Mouse (Mus musculus) c-Kit-negative CD71-positive TER-119-positive erythroid progenitor cells, embryonic 14.5 days (primary cell): Measurements from ENCODE around the gene Exoc3l.

Source experiments
- DNase-seq: peaks from one replicate; pipeline ENCODE4 v3.0.0-alpha.2; 2013; ENCODE audit warnings: low read depth, low spot score

Exoc3l gene

DNA sequence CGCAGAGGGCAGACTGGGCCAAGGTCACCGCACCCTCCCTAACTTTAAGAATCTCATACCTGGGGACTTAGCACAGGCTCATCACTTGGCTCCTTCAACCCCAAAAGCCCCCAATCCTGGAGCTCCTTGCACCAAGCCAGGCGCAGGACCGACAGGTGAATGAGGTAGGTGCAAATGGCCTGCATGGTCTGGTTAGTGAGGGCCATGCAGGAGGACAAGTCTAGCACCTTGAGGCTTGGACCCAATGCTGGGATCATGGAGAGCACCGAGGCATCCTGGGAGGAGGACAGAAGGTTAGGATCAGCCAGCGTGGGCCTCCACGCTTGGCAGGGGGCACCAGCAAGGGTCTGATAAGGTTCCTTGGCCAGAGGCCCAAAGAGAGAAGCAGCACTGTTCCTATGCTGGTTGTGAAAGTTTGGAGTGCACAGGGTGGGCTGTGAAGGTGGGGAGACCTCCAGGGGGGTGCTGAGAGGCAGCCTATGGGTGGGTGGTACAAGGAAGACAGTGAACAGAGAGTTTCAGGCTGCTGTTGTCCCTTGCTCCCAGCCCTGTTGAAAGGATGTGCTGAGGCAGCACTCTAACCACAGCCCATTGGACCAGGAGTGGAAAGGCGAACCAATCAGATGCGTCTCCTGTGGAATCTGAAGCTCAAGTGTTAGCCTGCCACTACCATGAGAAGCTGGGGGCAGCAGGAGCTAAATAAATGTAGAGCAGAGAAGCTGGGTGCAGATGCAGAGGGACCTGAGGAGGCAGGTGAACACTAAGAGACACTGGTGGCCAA, 17.9 kb upstream of the Exoc3l start:
- DNase-seq: no peak

DNA sequence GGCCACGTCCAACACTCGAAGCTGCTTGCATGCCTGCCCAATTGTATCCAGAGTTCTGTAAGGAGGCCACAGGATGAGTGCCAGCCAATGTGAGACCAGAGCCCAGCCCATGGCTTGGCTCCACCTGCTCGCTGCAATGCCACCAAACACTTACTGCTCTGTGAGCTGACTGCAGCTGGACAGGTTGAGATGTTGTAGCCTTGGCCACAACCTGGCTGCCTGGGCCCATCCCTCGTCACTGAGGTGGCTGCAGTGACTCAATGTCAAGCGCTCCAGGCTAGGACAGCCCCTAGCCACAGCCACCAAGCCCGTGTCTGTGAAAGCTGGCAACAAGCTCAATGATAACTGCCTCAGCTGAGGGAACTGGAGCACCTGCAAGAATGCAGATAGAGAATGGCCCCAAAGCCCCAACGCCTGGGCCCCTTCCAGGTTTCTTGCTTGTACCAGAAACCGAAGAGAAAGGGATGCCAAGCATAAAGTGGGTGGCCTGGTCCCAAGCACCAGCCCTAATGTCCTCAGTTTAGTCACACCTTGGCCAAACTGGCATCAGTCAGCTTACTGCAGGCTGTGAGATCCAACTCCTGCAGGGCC, 17.1 kb upstream of the Exoc3l start:
- no peak for DNase-seq

DNA sequence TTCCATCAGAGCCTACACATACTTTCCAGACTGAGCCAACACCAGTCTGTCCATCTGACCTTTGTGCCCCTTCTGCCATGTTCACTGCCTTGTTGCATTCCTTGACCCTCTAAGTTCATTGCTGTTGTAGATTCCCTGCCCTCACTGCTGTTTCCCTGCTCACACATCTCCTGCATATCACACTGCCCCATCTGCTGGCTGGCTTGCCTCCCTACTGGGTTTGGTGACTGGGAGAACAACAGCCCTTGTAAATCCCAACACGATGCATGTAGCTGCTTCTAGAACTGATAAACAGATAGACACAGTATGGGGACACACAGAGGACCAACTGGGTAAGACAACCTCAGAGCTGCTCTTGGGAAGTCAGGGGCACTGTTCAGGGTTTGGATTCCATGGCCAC, 15.8 kb upstream of the Exoc3l start:
- DNase-seq: no peak

DNA sequence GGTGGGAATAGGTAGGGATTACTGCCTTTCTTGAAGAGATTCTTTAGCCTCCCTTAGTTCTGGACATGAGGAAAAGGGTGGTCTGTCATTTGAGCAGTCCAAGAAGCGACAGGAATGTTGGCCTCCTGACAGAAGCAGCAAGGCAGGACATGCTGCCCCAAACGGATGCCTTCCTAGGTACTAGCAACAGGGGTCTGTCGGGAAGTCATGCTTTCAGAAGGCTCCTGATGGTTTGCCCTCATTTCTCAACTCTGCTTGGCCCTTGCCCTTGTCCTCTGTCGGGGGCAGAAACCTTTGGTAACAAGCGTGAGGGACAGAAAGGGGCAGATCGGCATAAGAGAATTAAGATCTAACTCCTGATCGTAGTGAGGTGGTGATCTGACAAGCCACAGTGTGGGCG, 14.2 kb upstream of the Exoc3l start:
- DNase-seq: no peak

DNA sequence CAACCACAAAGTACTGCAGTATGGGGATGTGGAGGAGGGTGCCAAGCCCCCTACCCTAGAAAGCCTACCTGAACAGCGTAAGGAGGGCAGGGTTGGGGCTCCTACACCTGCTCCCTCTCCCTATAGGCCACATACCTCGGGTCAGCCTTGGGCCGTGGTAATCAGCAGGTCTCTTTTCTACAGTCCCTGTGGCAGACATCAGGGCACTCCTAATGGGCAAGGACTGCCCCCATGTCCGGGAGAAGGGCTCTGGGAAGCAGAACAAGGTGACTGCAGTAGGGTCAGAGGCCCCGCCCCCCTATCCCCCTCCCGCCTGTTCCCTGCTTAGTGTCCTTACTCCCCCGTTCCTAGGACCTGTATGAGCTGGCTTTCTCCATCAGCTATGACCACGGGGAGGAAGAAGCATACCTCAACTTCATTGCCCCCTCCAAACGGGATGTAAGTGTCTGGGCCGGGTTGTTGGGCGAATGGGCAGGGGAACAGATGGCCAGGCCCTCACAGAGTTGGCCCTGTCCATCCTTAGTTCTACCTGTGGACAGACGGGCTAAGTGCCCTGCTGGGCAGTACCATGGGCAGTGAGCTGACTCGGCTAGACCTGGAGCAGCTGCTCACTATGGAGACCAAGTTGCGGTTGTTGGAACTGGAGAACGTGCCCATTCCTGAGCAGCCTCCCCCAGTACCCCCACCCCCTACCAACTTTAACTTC, 13.4 kb upstream of the Exoc3l start:
- DNase-seq: no peak

DNA sequence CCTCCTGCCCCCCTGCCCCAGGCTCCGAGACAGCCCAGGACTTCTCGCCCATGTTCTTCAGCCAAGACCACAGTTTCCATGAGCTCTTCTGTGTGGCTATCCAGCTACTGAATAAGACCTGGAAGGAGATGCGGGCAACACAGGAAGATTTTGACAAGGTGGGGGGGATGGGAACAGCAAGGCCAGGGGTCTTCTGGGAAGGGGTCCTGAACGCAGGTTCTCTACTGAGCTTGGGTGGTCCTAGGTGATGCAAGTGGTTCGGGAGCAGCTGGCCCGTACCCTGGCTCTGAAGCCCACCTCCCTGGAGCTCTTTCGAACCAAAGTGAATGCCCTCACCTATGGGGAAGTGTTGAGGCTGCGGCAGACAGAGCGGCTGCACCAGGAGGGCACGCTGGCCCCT, 12.5 kb upstream of the Exoc3l start:
- DNase-seq: no peak

DNA sequence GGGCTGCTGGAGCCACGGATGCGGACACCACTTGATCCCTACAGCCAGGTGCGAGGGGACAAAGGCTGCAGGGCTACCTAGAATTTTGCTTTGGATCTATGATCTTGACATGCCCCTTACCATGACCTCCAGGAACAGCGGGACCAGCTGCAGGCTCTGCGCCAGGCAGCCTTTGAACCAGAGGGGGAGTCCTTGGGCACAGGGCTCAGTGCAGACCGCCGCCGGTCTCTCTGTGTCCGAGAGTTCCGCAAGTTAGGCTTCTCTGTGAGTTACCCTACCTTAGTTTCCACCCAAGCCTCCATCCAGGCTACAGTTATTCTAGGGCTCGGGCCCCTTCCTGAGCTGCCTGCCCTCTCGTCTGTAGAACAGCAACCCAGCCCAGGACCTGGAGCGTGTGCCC, 11.8 kb upstream of the Exoc3l start:
- DNase-seq: no peak

DNA sequence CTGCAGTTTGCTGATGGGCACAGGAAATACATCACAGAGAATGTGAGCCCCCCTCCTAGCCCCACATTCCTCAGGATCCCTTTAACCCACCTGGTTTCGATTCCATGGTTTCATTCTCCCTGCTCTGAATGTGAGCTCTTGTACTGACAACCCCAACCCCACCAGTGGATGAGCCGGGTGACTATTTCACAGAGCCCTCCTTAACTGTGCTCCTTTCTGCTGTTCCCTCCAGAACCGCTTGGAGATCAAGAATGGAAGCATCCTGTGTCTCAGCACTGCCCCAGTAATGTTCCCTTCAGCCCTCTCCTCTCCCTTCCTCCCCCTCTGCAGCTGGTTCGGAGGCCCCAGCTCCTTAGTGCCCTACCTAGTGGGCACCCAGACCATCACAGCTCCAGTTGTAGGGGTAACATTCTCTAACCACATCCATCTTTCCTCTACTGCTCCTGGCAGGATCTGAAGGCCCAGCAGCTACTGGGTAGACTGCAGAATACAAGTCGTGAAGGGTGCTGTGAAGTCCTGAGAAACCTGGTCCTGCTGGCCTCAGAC, 10.3 kb upstream of the Exoc3l start:
- DNase-seq: no peak

DNA sequence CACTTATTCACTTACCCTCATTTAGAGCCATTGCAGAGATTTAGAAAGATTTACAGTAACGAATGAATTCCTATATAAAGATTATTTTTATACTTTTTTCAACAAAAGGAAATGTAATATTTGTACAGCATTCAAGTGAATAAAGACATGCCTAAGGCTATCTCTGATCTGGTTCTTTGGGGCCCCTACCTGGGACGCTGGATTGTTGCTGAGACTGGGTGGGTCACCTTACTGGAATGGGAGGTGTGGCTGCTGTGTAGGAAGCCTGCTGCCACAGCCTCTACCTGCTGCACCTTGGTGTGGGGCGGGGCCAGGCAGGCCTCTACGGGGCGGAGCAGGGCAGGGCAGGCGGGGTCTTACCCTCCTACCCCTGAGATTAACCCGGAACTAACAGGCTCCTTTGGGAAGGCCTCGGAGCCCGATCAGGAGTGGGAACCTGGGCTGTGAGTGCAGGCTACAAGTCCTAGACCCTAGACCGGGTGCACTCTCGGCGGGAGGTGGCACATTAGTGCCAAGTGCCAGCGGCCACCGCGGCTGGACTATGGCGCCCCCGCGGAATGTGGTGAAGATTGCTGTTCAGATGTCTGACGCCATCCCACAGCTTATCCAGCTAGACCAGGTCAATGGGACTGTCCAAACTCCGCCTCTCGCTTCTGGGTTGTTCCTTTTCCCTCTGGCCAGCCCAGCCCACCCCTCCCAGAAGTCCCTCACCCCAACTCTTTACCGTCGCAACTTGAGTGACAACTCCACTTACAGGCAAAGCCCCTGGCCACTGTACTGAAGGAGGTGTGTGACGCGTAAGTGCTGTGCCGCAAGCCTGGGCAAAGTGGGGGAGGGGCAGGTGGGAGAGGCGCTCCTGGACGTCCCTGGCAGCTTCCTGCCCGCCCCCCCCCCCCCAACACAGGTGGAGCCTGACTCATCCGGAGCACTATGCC, 9.6 kb upstream of the Exoc3l start, which contains the start of gene Elmo3:
Gene Elmo3, plus strand, starts transcription at position 391 of the 935 bp plus-strand sequence.
- DNase-seq: no peak

DNA sequence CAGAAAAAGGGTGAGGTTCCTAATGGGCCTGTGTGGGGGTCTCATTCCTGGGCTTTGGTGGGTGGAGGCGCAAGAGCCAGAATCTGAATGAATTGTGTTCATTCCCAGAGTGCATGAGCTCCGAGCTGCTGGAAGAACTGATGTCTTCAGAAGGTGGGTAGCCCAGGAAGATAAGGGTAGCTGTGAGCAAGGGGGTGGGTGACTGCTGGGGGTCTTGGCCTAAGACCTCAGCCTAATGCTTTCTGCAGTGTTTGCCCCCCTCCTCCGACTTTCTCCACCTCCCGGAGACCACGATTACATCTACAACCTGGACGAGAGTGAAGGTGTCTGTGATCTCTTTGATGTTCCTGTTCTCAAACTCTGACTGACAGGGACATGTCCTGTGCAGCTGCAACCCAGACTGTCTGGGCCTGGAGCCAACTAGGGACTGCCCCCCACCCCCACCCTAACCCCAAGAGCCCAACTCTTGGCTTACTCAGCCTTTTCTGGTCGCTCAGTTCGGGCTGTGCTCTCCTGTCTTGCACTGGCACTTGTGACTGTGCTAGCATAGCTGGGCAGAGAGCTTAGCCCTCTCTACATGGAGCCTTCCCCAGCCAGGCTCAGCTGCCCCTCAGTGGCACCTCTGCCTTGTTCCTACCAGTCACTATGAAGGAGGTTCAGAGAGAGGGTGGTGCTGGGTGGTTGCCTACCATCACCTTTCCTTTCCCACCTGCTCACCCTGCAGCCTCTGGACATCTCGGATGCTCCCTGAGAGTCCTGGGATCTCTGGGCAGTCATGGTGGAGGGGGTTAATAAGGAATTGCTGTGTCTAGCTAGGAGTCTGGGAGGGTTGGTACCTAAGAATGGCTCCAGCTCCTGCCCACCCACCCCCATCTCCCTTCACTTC, 8.7 kb upstream of the Exoc3l start:
- DNase-seq: no peak

DNA sequence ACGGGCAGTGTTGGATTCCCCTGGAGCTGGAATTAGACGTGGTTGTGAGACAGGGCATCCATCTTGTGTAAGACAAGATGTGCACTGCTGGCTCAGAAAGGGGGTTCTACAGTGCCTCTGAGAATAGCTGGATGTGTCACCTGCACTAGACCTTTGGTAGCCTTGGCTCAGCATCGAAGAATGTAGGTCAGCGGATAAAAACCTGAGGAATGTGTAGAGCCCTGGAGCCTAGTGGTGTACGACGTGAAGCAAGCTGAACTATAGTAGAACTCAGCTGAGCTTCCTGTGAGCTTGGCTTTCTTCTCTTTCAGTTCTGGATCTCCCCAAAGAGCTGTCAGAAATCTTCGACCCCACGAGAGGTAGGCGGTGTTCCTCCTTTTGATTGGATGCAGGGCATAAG, 8.0 kb upstream of the Exoc3l start:
- DNase-seq: no peak

DNA sequence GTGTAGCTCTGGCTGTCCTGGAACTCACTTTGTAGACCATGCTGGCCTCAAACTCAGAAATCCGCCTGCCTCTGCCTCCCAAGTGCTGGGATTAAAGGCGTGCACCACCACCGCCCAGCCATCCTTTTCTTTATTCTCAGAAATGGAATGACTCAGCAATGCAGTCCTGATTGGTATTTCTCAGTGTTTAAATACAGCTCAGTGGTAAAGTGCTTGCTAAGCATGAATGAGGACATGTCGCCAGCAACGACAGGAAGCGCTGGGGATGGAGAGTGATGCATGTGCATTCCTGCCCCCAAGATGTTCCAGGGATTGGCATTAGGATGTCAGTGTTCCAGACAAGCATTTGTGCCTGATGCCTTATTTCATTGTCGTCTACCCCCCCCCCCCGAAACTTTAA, 7.5 kb upstream of the Exoc3l start:
- no peak for DNase-seq

DNA sequence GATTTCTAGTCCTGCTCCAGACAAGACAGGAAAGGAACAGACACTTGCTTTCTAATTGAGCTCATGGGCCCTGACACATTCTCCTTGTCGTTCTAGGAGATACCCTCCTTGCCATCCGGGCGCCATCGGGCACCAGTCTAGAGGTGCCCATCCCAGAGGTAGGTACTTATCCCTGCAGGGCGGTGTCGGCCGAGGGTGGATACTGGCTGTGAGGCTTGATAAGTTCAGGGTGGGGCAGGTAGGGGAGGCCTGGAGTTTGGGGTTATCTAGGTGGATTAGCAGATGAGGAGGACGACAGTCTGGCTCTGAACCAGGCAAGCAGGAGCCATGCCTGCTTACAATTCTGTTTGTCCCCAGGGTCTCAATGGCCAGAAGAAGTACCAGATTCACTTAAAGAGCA, 4.1 kb upstream of the Exoc3l start:
- peak; percentile 84 for DNase-seq

DNA sequence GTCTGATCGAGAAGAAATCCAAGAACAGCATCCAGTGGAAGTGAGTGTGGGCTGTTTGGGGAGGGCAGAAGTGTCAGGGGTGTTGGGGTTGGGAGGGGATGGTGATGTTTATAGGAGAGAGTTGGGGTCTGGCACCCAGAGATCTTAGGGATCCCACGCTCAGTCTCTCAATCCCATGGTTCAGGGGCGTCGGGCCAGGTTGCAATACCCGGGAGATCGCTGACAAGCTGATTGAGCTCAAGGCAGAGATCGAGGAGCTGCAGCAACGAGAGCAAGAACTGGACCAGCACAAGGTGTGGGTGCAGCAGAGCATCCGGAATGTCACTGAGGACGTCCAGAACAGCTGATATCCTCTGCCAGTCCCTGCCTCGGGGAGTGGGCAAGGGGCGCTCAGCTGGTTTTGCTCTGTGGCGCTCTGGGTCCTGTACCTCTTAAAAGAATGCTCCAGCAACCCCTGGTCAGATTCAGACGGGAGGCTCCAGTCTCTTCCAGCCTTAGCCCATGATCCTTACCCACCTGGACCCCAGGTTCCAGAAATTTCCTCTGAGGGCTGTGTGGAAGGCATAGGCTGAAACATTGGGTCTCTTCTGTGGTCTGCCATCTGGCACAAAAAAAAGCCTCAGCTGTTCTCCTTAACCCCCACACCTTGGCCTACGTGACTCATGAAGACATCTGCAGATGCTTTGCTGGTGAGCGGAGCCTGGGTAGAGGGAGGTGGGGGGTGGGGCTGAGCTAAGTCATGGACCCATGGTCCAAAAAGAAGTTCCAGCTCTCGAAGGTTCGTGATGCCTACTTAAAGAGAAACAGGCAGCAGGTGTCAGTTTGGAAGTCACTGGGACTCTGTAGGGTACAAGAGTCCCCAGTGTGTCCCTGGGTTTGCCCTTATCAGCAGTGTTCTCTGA, 2.7 kb upstream of the Exoc3l start:
- no peak for DNase-seq

DNA sequence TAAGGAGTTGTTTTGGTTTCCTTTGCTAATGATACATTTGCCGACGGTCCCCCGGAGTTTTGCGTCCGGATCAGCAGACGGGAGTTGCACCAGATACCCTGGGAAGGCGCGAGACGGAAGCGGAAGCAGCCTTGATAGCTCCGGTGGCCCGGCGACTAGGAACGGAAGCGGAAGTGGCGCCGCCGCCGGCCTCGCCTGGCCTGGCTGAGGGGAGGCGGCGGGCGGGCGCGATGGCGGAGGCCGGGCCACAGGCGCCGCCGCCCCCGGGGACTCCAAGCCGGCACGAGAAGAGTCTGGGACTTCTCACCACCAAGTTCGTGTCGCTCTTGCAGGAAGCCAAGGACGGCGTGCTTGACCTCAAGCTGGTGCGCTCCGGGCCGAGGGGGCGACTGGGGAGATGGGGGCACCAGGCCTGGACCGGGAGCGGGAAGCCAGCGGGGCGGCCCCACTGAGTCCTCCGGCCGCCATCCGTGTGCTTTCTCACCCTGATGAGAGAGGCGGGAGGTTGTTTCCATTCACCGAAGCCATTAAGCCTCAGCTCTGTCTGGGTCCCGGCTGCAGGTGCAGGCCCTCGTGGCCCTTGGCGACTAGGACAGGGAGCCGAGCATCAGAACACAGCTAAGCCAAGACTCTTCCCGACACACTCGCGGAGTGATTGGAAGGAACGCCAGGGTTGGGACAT, 1.8 kb upstream of the Exoc3l start, which contains the start of gene E2f4:
Gene E2f4, plus strand, starts transcription at position 153 of the 682 bp plus-strand sequence.
- DNase-seq: peak; percentile 78

DNA sequence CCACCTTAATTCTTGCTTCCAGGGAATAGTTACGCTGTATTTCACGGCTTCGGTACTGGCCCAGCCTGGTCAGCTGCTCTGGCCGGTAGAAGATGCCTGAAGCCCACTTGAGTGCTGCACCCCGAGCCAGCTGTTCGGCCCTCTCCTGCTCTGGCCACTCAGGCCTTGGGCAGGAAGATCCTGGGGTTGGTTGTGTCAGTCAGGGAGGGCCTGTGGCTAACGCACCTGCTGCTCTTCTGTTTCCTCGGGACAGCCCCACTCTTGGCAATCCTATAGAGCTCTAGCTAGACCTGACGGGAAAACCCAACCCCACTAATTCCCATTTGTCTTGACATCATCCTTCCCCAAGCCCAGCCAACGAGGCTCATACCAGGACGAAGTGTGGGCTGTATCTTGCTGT, 645 bp downstream of the Exoc3l start:
- no peak for DNase-seq

DNA sequence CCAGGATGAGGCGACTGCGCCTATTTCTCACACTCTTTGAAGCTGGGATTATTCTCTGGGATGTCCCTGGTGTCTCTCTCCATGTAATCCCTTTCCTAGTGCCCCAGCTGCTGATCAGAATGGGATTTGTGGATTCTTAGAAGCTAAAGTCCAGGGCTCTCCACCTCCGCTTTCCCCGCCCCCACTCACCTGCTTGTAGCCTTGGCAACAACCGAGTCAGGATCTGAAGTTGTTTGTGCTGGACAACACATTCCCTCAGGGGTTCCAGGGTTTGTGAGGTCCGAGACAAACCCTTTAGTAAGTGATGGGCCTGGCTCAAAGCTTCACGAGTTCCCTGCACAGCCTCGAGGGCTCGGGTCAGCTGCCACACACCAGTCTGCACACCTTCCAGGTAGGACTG, 1.1 kb downstream of the Exoc3l start:
- DNase-seq: no peak

DNA sequence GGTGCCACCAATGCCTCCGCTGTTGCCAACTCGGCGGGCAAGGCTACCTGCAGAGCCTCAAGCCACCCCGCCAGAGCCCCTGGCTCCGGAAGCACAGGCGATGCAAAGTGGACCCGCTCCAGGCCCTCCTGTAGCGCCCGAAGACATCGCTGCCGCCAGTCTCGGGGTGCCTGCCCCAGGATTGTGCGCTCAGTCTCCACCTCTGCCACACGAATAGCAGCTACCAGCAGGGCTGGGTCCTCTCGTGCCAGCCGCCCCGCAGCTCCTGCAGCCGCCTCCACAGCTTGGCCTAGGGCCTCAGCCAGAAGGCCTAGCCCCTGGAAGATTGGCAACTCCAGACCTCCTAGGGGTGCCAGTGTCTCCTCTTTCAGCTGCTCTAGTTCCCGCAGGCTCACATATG, 2.5 kb downstream of the Exoc3l start:
- DNase-seq: no peak

DNA sequence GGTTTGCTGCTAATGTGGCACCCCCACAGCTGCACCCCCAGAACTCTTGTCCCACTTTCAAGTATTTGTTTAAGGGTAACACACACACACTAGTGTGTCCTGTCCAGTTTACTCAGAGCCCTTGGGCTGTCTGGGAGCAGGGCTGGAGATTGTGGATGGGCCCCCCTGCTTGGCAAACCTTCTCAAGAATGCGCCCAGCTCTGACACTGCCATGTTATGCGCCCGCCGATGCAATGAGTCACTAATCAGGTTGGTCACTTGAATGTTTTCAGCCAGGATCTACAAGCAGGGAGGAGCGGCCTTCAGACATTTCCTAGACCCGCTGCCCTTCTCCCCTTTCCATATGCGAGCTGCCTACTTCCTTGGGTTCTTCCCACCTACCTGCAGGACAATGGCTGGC, 3.4 kb downstream of the Exoc3l start:
- DNase-seq: no peak
